Mouse (Mus musculus) lung, embryonic 14.5 days (tissue): Measurements from ENCODE around the gene Agbl4. TPM values are rescaled to one million over a fixed set of nuclear protein-coding genes. Genes with fewer than 3 reads are reported as not detected.
"Not testable (repeated sequence)": the region's sequence is repeated elsewhere in the genome, so short reads cannot be mapped to it uniquely, and the experiment has no call there.

Source experiments
- ATAC-seq: fragments of 200-750 bp; cut with Nextera tagmentation; 2 replicates; pipeline ENCODE4 v1.8.0; 2017; ENCODE audit warnings: mild to moderate bottlenecking, moderate TSS enrichment, moderate library complexity; ENCODE audit not compliant: insufficient read depth
- DNase-seq: peaks from one replicate; pipeline ENCODE4 v3.0.0-alpha.2; 2015
- H3K27ac ChIP-seq: fragments of 300-500 bp; sonication (generic); 2 replicates; pipeline ENCODE4 v1.5.1; 2014; ENCODE audit warnings: low read depth, mild to moderate bottlenecking, moderate library complexity
- H3K27me3 ChIP-seq: fragments of 300-500 bp; sonication (generic); 2 replicates; pipeline ENCODE4 v1.6.1; 2014; ENCODE audit warnings: low read length, control low read depth; ENCODE audit not compliant: insufficient read depth
- H3K36me3 ChIP-seq: fragments of 300-500 bp; sonication (generic); 2 replicates; pipeline ENCODE4 v1.6.1; 2014; ENCODE audit warnings: control low read depth; ENCODE audit not compliant: insufficient read depth
- H3K4me1 ChIP-seq: fragments of 300-500 bp; sonication (generic); 2 replicates; pipeline ENCODE4 v1.6.1; 2014; ENCODE audit warnings: antibody characterized with exemption, control low read depth; ENCODE audit not compliant: insufficient read depth
- H3K4me2 ChIP-seq: fragments of 300-500 bp; sonication (generic); 2 replicates; pipeline ENCODE4 v1.6.1; 2014; ENCODE audit warnings: mild to moderate bottlenecking
- H3K4me3 ChIP-seq: fragments of 300-500 bp; sonication (generic); 2 replicates; pipeline ENCODE4 v1.5.1; 2014; ENCODE audit warnings: low read depth, low read length
- H3K9ac ChIP-seq: fragments of 300-500 bp; sonication (generic); 2 replicates; pipeline ENCODE4 v1.6.1; 2014
- H3K9me3 ChIP-seq: fragments of 300-500 bp; sonication (generic); 2 replicates; pipeline ENCODE4 v1.6.1; 2016; ENCODE audit warnings: low read depth, low read length, control low read depth
- CTCF ChIP-seq: IDR thresholded peaks from 2 replicates; pipeline ENCODE4 v1.5.1; 2016; ENCODE audit warnings: antibody characterized with exemption, low read depth
- WGBS: fragments of 180-500 bp; shearing (Covaris S2); extraction: QIAGEN DNeasy Blood & Tissue Kit; methylation state at CpG from one replicate; pipeline ENCODE4 v1.1.7; 2014; 5-methylcytosine and 5-hydroxymethylcytosine counted together
- polyA plus RNA-seq: library from polyadenylated mRNA; unstranded; fragments of >200 nt; fragmentation: Nextera tagmentation; extraction: Ambion mirVana; gene quantifications from 2 replicates; pipeline ENCODE4 v1.2.1, GENCODE M21; 2014

The Agbl4 gene
- polyA plus RNA-seq, 1 experiment from 2014 or later = 0.34 TPM

DNA sequence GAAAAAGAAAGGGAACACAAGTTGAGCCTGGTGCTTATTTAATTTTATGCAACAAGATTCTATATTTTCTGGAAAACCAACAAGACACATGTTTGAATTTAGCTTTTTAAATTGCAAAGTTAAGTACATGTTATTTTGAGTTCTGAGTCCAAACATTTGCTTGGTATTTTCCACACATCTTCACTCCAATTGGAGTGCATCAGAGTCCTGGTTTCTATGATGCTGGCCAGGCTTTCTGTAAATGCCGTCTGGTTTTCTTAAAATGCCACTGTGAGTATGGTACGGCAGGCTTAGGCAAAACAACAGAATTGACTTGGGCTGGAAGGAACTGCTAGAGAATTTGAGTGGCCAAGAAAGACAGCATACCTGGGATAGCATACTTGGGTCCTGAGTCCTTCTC, 784.0 kb downstream of the Agbl4 start:
- no peak overlapping the region for H3K9ac ChIP-seq
- H3K27ac ChIP-seq = no peak overlapping the region
- 86% methylated on average over 2 of the region's 2 CpGs for WGBS
- no peak for DNase-seq
- no peaks in the 10 kb centered on the region for H3K4me1 ChIP-seq
- no peak overlapping the region for H3K4me3 ChIP-seq
- H3K9me3 ChIP-seq = no peaks in the 10 kb centered on the region
- no peaks in the 10 kb centered on the region for H3K36me3 ChIP-seq
- no peak overlapping the region for H3K4me2 ChIP-seq
- ATAC-seq = no peak
- H3K27me3 ChIP-seq = no peaks in the 10 kb centered on the region
- TF ChIP-seq CTCF = no peak

DNA sequence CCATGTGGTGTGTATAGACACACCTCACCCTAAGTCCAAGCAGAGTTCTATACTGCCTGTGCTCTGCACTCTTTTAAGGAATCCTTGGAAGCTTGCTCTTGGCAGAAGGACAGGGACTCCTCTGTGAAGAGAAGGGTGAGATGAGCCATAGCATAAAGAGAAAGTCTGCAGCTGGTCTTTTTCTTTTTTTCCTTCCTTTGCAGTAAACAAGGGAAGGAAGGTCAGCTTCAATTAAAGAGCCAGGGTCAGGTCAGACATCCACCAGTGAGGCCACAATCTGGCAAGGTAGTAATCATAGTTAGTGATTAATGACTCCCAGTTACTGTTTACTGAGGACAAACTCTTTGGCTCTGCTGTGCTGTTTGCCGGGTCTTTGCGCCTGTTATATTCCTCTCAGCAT, 802.6 kb downstream of the Agbl4 start:
- ATAC-seq = peak; percentile 94; the same call in 1 of the 2 replicates
- Histone ChIP-seq H3K4me3 (no peak overlapping the region), H3K4me2 (no peak overlapping the region), H3K27me3 (no peaks in the 10 kb centered on the region), H3K4me1 (no peaks in the 10 kb centered on the region), H3K9me3 (no peaks in the 10 kb centered on the region), H3K9ac (no peak overlapping the region), H3K36me3 (no peaks in the 10 kb centered on the region), H3K27ac (no peak overlapping the region)
- peak; percentile 67 for DNase-seq
- TF ChIP-seq CTCF = no peak
- WGBS = 5% methylated on average over 2 of the region's 2 CpGs

DNA sequence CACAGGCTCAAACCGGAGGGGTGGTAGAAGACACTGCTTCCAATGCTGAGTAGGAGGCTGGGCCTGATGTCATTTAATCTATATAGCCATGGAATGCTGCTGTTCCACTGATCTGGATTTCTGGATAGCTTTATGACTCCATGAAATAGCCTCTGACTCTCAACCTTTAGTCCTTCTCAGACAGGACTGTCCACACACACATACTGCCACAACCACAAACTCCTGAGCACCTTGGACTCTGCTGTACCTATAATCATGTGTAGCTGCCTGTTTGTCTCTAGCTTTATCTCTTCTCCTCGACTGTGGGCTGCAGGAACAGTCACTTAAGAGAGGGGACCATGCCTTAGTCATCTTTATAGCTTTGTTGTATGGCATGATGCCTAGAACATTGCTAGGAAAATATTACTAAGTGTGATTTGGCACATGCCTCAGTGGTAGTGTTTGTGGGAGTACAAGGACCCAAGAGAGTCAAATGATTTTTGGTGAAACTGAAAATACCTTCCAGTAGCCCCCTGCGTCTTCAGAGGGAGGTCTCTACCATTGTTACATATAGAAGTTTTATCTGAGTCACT, 817.8 kb downstream of the Agbl4 start:
- H3K9ac ChIP-seq = no peak overlapping the region
- no peak overlapping the region for H3K27ac ChIP-seq
- no peak overlapping the region for H3K4me3 ChIP-seq
- H3K4me2 ChIP-seq = no peak overlapping the region
- TF ChIP-seq CTCF = no peak
- H3K9me3 ChIP-seq = no peaks in the 10 kb centered on the region
- no peaks in the 10 kb centered on the region for H3K36me3 ChIP-seq
- H3K27me3 ChIP-seq = no peaks in the 10 kb centered on the region
- DNase-seq (no peak), ATAC-seq (no peak)
- WGBS = 66% methylated on average over 3 of the region's 3 CpGs
- no peaks in the 10 kb centered on the region for H3K4me1 ChIP-seq

DNA sequence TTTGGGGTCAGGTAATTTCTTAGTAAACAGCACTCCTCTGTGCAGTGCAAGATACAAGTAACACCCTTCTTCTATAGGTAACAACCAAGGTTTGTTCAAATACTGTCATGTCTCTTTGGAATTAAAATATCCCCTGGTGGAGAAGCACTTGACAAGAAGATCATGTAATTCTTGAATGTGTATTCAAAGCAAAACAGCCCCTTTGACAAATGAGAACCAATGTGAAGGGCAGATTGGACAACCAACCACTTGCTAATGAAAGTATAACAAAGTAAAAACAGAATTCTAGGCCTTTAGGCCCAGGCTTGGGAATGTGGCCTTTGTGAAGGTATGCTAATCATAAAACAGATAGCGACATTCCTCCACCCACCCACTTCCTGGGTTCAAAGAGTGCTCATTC, 821.6 kb downstream of the Agbl4 start:
- 80% methylated on average over 1 of the region's 1 CpGs for WGBS
- DNase-seq, H3K4me2 ChIP-seq: not testable (repeated sequence)

DNA sequence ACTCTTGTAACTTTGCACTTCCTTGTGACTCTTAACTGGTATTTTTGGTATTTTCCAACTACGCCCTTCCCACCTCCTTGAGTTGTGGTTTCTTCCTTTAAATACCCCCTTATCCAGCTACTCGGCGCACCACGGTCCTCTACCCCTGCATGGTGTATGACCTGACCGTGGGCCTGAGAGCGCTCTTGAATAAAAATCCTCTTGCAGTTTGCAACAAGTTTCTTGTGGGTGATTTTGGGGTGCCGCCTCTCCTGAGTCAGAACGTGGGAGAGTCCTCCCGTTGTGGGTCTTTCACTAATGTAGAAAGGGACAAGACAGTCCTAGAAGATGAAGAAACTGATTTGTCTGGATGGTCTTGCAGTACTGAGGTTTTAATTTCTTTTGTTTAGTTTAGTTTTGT, 822.1 kb downstream of the Agbl4 start:
- not testable (repeated sequence) for H3K9me3 ChIP-seq, H3K4me1 ChIP-seq, H3K9ac ChIP-seq, H3K36me3 ChIP-seq, H3K27me3 ChIP-seq, ATAC-seq, H3K27ac ChIP-seq, DNase-seq, H3K4me3 ChIP-seq, H3K4me2 ChIP-seq
- 90% methylated on average over 9 of the region's 9 CpGs for whole genome bisulfite sequencing

More for the DNA sequence above, 821.6 kb downstream of the Agbl4 start:
- not testable (repeated sequence) for H3K9me3 ChIP-seq, H3K36me3 ChIP-seq, H3K9ac ChIP-seq, H3K27ac ChIP-seq, H3K4me1 ChIP-seq, ATAC-seq, H3K27me3 ChIP-seq, H3K4me3 ChIP-seq

DNA sequence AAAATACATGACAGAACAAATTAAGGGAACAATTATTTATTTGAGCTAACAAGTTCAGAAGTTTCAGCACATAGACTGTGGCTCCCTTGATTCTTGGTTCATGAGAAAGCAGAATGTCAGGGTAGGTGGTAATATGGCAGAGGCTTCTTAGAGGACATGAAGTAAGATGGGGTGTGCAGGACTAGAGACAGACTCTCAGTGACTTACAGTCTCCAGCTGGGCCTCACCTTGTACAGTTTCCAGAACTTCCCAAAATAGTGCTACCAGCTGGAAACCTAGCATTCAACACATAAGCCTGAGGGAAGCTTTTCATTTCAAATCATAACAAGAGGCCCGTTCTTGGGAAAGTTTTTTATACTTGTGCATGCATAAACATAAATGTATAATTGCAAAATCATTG, 836.4 kb downstream of the Agbl4 start:
- H3K4me1 ChIP-seq = no peaks in the 10 kb centered on the region
- no peak for TF ChIP-seq CTCF
- no peak overlapping the region for H3K4me2 ChIP-seq
- H3K27ac ChIP-seq = no peak overlapping the region
- 50% methylated on average over 1 of the region's 1 CpGs for WGBS
- ATAC-seq (no peak), DNase-seq (peak; percentile 13)
- H3K9ac ChIP-seq = no peak overlapping the region
- H3K36me3 ChIP-seq = no peaks in the 10 kb centered on the region
- H3K4me3 ChIP-seq = no peak overlapping the region
- no peaks in the 10 kb centered on the region for H3K27me3 ChIP-seq
- no peaks in the 10 kb centered on the region for H3K9me3 ChIP-seq

DNA sequence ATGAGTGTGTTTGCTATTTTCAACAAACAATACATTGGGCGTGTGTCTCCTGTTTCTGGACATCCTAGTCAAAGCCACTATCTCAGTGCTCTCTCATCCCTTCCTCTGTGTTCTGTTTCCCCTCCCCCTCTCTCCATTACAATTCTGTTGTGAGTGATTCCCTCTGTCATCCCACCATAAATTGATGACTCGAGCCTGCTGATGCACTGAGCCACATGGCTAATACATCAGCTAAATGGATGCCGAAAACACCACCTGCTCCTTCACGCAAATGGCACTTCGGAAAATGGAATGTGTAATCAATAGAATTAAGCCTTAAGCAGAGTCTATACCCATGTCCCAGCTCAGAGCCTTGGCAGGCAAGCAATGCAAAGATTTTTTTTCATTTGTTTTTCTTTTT, 854.5 kb downstream of the Agbl4 start:
- Histone ChIP-seq H3K4me2 (no peak overlapping the region), H3K4me3 (no peak overlapping the region), H3K9me3 (no peaks in the 10 kb centered on the region), H3K4me1 (no peaks in the 10 kb centered on the region), H3K27me3 (no peaks in the 10 kb centered on the region), H3K27ac (no peak overlapping the region), H3K36me3 (no peaks in the 10 kb centered on the region), H3K9ac (no peak overlapping the region)
- ATAC-seq (no peak), DNase-seq (no peak)
- no peak for TF ChIP-seq CTCF
- 74% methylated on average over 5 of the region's 5 CpGs for WGBS

DNA sequence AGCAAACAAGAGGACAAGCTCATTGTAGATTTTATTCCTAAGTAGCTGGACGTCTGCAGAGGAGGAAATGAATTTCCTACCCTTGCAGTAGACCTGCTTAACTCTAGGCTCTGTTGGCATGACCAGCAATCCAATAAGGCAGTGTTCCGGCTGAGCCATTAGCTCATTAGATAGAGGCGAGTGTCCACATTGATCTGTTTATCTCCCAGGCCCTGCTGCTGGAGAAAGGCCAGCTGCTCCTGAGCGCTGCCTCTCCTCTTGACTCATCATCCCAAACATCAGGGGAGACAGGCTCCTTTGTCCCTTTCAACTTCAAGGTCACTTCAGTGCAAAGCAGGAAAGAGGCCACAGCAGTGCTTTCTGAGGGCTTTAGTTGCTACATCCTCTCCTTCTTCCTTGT, 858.0 kb downstream of the Agbl4 start:
- Histone ChIP-seq H3K9ac (no peak overlapping the region), H3K4me1 (no peaks in the 10 kb centered on the region), H3K4me2 (no peak overlapping the region), H3K36me3 (no peaks in the 10 kb centered on the region), H3K4me3 (no peak overlapping the region), H3K9me3 (no peaks in the 10 kb centered on the region), H3K27me3 (no peaks in the 10 kb centered on the region), H3K27ac (no peak overlapping the region)
- no peak for ATAC-seq
- WGBS = 20% methylated on average over 4 of the region's 4 CpGs
- peak; percentile 5 for DNase-seq
- no peak for TF ChIP-seq CTCF
